Mouse (Mus musculus): Measurements from ENCODE around the gene Rrbp1.
A peak's percentile ranks its signal among the peaks of the same experiment; 100 is the strongest.

Gene Rrbp1

GRCm38 (mm10) chr2:143955004-143955403, 56.1 kb downstream of the Rrbp1 start:
- peak; percentile 33 for DNase-seq (ENCODE audit: low spot score)

GRCm38 (mm10) chr2:143953944-143954343, 57.1 kb downstream of the Rrbp1 start:
- no peak for DNase-seq (ENCODE audit: low spot score)

- peak; percentile 64 for DNase-seq (ENCODE audit: low spot score)
These were observed 59.3 kb downstream of the Rrbp1 start for GRCm38 (mm10) chr2:143951546-143952315.

GRCm38 (mm10) chr2:143951028-143951420, 60.0 kb downstream of the Rrbp1 start:
- DNase-seq (ENCODE audit: low spot score), result no peak

- DNase-seq (ENCODE audit: low spot score), result no peak
These were observed 60.6 kb downstream of the Rrbp1 start for GRCm38 (mm10) chr2:143950290-143951027.

GRCm38 (mm10) chr2:143949217-143949616, 61.8 kb downstream of the Rrbp1 start:
- DNase-seq (ENCODE audit: low spot score), result no peak

GRCm38 (mm10) chr2:143948416-143948815, 62.6 kb downstream of the Rrbp1 start:
- DNase-seq (ENCODE audit: low spot score), result no peak

- DNase-seq (ENCODE audit: low spot score), result no peak
These were observed 63.1 kb downstream of the Rrbp1 start for GRCm38 (mm10) chr2:143947981-143948380.

GRCm38 (mm10) chr2:143946399-143946798, 64.7 kb downstream of the Rrbp1 start:
- no peak for DNase-seq (ENCODE audit: low spot score)

GRCm38 (mm10) chr2:143945466-143946075, 65.5 kb downstream of the Rrbp1 start:
- DNase-seq (ENCODE audit: low spot score), result no peak

- DNase-seq (ENCODE audit: low spot score), result no peak
These were observed 66.3 kb downstream of the Rrbp1 start for GRCm38 (mm10) chr2:143944796-143945195.

GRCm38 (mm10) chr2:143940406-143940805, 70.7 kb downstream of the Rrbp1 start:
- DNase-seq (ENCODE audit: low spot score), result no peak

GRCm38 (mm10) chr2:143937861-143938260, 73.2 kb downstream of the Rrbp1 start:
- DNase-seq (ENCODE audit: low spot score), result no peak

- DNase-seq (ENCODE audit: low spot score), result no peak
These were observed 76.6 kb downstream of the Rrbp1 start for GRCm38 (mm10) chr2:143934439-143934838.

- DNase-seq (ENCODE audit: low spot score), result no peak
These were observed 77.5 kb downstream of the Rrbp1 start for GRCm38 (mm10) chr2:143933516-143933915.

- DNase-seq (ENCODE audit: low spot score), result no peak
These were observed 78.7 kb downstream of the Rrbp1 start for GRCm38 (mm10) chr2:143932340-143932873.

GRCm38 (mm10) chr2:143929607-143930311, 81.3 kb downstream of the Rrbp1 start:
- DNase-seq (ENCODE audit: low spot score), result no peak

- DNase-seq (ENCODE audit: low spot score), result no peak
These were observed 85.2 kb downstream of the Rrbp1 start for GRCm38 (mm10) chr2:143925826-143926225.

GRCm38 (mm10) chr2:143924085-143924484, 87.0 kb downstream of the Rrbp1 start:
- no peak for DNase-seq (ENCODE audit: low spot score)

GRCm38 (mm10) chr2:143918831-143919502, 92.1 kb downstream of the Rrbp1 start:
- no peak for DNase-seq (ENCODE audit: low spot score)

GRCm38 (mm10) chr2:143917622-143918021, 93.4 kb downstream of the Rrbp1 start:
- no peak for DNase-seq (ENCODE audit: low spot score)

All from testis, postnatal 10 days (tissue).